Mouse (Mus musculus): ENCODE measurements at regions not wholly inside any gene's neighbourhood (a gene's known extent, or its start where the extent isn't known, plus 50 kb on each side); places are given as distances from the start of the nearest gene placed in this dataset.

GRCm38 (mm10) chr4:89365875-89366274, 55.0 kb upstream of the Cdkn2b start:
- DNase-seq (ENCODE audit: extremely low spot score in 1 of 2, low spot score in 1 of 2) = no peak

GRCm38 (mm10) chr4:89363150-89363683, 52.4 kb upstream of the Cdkn2b start:
- DNase-seq (ENCODE audit: extremely low spot score in 1 of 2, low spot score in 1 of 2) = no peak

GRCm38 (mm10) chr4:89362650-89363049, 51.8 kb upstream of the Cdkn2b start:
- DNase-seq (ENCODE audit: extremely low spot score in 1 of 2, low spot score in 1 of 2) = no peak

- DNase-seq (ENCODE audit: extremely low spot score in 1 of 2, low spot score in 1 of 2) = no peak
These were observed 50.5 kb upstream of the Cdkn2b start for GRCm38 (mm10) chr4:89361316-89361715.

Data from frontal cortex, adult 2 months (tissue).